Mouse (Mus musculus): ENCODE results near the gene Pla2g3. TPM values are rescaled to one million over a fixed set of nuclear protein-coding genes. Genes with fewer than 3 reads are reported as not detected.

Pla2g3 gene
- polyA plus RNA-seq, 1 experiment: 0.87 TPM

- DNase-seq (ENCODE audit: low read depth, low spot score): no peak
- WGBS: 55% methylated on average over 13 of the region's 13 CpGs
Measured at GRCm38 (mm10) chr11:3517846-3518732, 30.0 kb downstream of the Pla2g3 start.

- WGBS: 57% methylated on average over 4 of the region's 4 CpGs
- no peak for DNase-seq (ENCODE audit: low read depth, low spot score)
Measured at GRCm38 (mm10) chr11:3519051-3519726, 31.1 kb downstream of the Pla2g3 start.

- no peak for DNase-seq (ENCODE audit: low read depth, low spot score)
- 72% methylated on average over 11 of the region's 11 CpGs for WGBS
Measured at GRCm38 (mm10) chr11:3519756-3520398, 31.8 kb downstream of the Pla2g3 start.

GRCm38 (mm10) chr11:3520919-3521318, 32.8 kb downstream of the Pla2g3 start:
- DNase-seq (ENCODE audit: low read depth, low spot score): no peak
- WGBS: 84% methylated on average over 14 of the region's 14 CpGs

GRCm38 (mm10) chr11:3521339-3522224, 33.5 kb downstream of the Pla2g3 start:
- no peak for DNase-seq (ENCODE audit: low read depth, low spot score)
- 80% methylated on average over 23 of the region's 23 CpGs for WGBS

GRCm38 (mm10) chr11:3522285-3523000, 34.4 kb downstream of the Pla2g3 start:
- WGBS: 84% methylated on average over 17 of the region's 17 CpGs
- DNase-seq (ENCODE audit: low read depth, low spot score): no peak

GRCm38 (mm10) chr11:3523840-3524582, 35.9 kb downstream of the Pla2g3 start:
- 83% methylated on average over 7 of the region's 7 CpGs for WGBS
- DNase-seq (ENCODE audit: low read depth, low spot score): no peak

- DNase-seq (ENCODE audit: low read depth, low spot score): no peak
- 86% methylated on average over 4 of the region's 4 CpGs for WGBS
Measured at GRCm38 (mm10) chr11:3525560-3525959, 37.5 kb downstream of the Pla2g3 start.

- DNase-seq (ENCODE audit: low read depth, low spot score): no peak
- WGBS: 78% methylated on average over 9 of the region's 9 CpGs
Measured at GRCm38 (mm10) chr11:3526207-3526606, 38.1 kb downstream of the Pla2g3 start.

GRCm38 (mm10) chr11:3526979-3527738, 39.1 kb downstream of the Pla2g3 start:
- 92% methylated on average over 24 of the region's 24 CpGs for WGBS
- no peak for DNase-seq (ENCODE audit: low read depth, low spot score)

- DNase-seq (ENCODE audit: low read depth, low spot score): no peak
- WGBS: 77% methylated on average over 8 of the region's 8 CpGs
Measured at GRCm38 (mm10) chr11:3527766-3528165, 39.7 kb downstream of the Pla2g3 start.

GRCm38 (mm10) chr11:3528208-3528607, 40.1 kb downstream of the Pla2g3 start:
- no peak for DNase-seq (ENCODE audit: low read depth, low spot score)
- 87% methylated on average over 6 of the region's 6 CpGs for WGBS

GRCm38 (mm10) chr11:3529476-3530252, 41.6 kb downstream of the Pla2g3 start:
- 69% methylated on average over 20 of the region's 20 CpGs for WGBS
- no peak for DNase-seq (ENCODE audit: low read depth, low spot score)

- WGBS: 90% methylated on average over 3 of the region's 3 CpGs
- no peak for DNase-seq (ENCODE audit: low read depth, low spot score)
Measured at GRCm38 (mm10) chr11:3530731-3531130, 42.6 kb downstream of the Pla2g3 start.

- WGBS: 84% methylated on average over 6 of the region's 6 CpGs
- no peak for DNase-seq (ENCODE audit: low read depth, low spot score)
Measured at GRCm38 (mm10) chr11:3531634-3532033, 43.5 kb downstream of the Pla2g3 start.

- WGBS: 87% methylated on average over 16 of the region's 16 CpGs
- no peak for DNase-seq (ENCODE audit: low read depth, low spot score)
Measured at GRCm38 (mm10) chr11:3532101-3532931, 44.2 kb downstream of the Pla2g3 start.

Data from large intestine, adult 2 months (tissue).